Mouse (Mus musculus): ENCODE results near the gene Sult1c1.
"Not testable (repeated sequence)": the region's sequence is repeated elsewhere in the genome, so short reads cannot be mapped to it uniquely, and the experiment has no call there.

Gene Sult1c1

GRCm38 (mm10) chr17:53990574-53990973, at the start of gene Sult1c1:
Gene Sult1c1, minus strand, starts transcription at chr17:53990674.
- no peak for DNase-seq (ENCODE audit: inconsistent age in 2 of 2, low spot score in 1 of 2)

- DNase-seq (ENCODE audit: inconsistent age in 2 of 2, low spot score in 1 of 2), result peak in 1 of 2 experiments; percentile 61
Measured at GRCm38 (mm10) chr17:54014204-54014603, 23.7 kb upstream of the Sult1c1 start.

- DNase-seq (ENCODE audit: inconsistent age in 2 of 2, low spot score in 1 of 2), result no peak
Measured at GRCm38 (mm10) chr17:54011196-54011595, 20.7 kb upstream of the Sult1c1 start.

GRCm38 (mm10) chr17:54010536-54010935, 20.1 kb upstream of the Sult1c1 start:
- DNase-seq (ENCODE audit: inconsistent age in 2 of 2, low spot score in 1 of 2), result not testable (repeated sequence)

- peak in 1 of 2 experiments; percentile 19 for DNase-seq (ENCODE audit: inconsistent age in 2 of 2, low spot score in 1 of 2)
Measured at GRCm38 (mm10) chr17:54003522-54003921, 13.0 kb upstream of the Sult1c1 start.

- DNase-seq (ENCODE audit: inconsistent age in 2 of 2, low spot score in 1 of 2), result no peak
Measured at GRCm38 (mm10) chr17:53973606-53974005, 16.9 kb downstream of the Sult1c1 start.

GRCm38 (mm10) chr17:53941569-53942162, 48.8 kb downstream of the Sult1c1 start:
- no peak for DNase-seq (ENCODE audit: inconsistent age in 2 of 2, low spot score in 1 of 2)

GRCm38 (mm10) chr17:53940726-53941125, 49.7 kb downstream of the Sult1c1 start:
- DNase-seq (ENCODE audit: inconsistent age in 2 of 2, low spot score in 1 of 2), result no peak

Measured in adrenal gland, adult (tissue).